Mouse (Mus musculus) heart, embryonic 11.5 days (tissue): ENCODE data around the gene Mfsd6. TPM values are rescaled to one million over a fixed set of nuclear protein-coding genes. Genes with fewer than 3 reads are reported as not detected.
"Not testable (repeated sequence)": the region's sequence is repeated elsewhere in the genome, so short reads cannot be mapped to it uniquely, and the experiment has no call there.

Experiments
- ATAC-seq: fragments of 200-750 bp; cut with Nextera tagmentation; replicated peaks from 2 replicates; pipeline ENCODE4 v1.8.0; 2017; ENCODE audit warnings: moderate library complexity; ENCODE audit not compliant: insufficient number of reproducible peaks, low FRiP score, low TSS enrichment
- H3K27ac ChIP-seq: fragments of 300-500 bp; sonication (generic); 2 replicates; pipeline ENCODE4 v1.5.1; 2014; ENCODE audit warnings: mild to moderate bottlenecking, low read depth, low read length
- H3K27me3 ChIP-seq: fragments of 300-500 bp; sonication (generic); 2 replicates; pipeline ENCODE4 v1.6.1; 2014; ENCODE audit warnings: mild to moderate bottlenecking, low read length, mixed read lengths; ENCODE audit not compliant: control insufficient read depth, insufficient read depth
- H3K36me3 ChIP-seq: fragments of 300-500 bp; sonication (generic); 2 replicates; pipeline ENCODE4 v1.6.1; 2014; ENCODE audit warnings: mild to moderate bottlenecking, low read length, moderate library complexity, mixed read lengths; ENCODE audit not compliant: control insufficient read depth, insufficient read depth
- H3K4me1 ChIP-seq: fragments of 300-500 bp; sonication (generic); 2 replicates; pipeline ENCODE4 v1.6.1; 2014; ENCODE audit warnings: low read length; ENCODE audit not compliant: control insufficient read depth, insufficient read depth
- H3K4me2 ChIP-seq: fragments of 300-500 bp; sonication (generic); 2 replicates; pipeline ENCODE4 v1.6.1; 2014; ENCODE audit warnings: mild to moderate bottlenecking, moderate library complexity
- H3K4me3 ChIP-seq: fragments of 300-500 bp; sonication (generic); 2 replicates; pipeline ENCODE4 v1.5.1; 2014; ENCODE audit warnings: low read depth, low read length
- H3K9ac ChIP-seq: fragments of 300-500 bp; sonication (generic); 2 replicates; pipeline ENCODE4 v1.6.1; 2014; ENCODE audit warnings: mild to moderate bottlenecking, low read depth, low read length, moderate library complexity
- H3K9me3 ChIP-seq: fragments of 300-500 bp; sonication (generic); replicated peaks from 2 replicates; pipeline ENCODE4 v1.6.1; 2016; ENCODE audit warnings: low read length; ENCODE audit not compliant: control insufficient read depth
- WGBS: fragments of 180-500 bp; shearing (Covaris S2); extraction: QIAGEN DNeasy Blood & Tissue Kit; methylation state at CpG from one replicate; pipeline ENCODE4 v1.1.7; 2014; ENCODE audit not compliant: insufficient replicate concordance; 5-methylcytosine and 5-hydroxymethylcytosine counted together
- polyA plus RNA-seq: library from polyadenylated mRNA; unstranded; fragments of >200 nt; fragmentation: Nextera tagmentation; extraction: Ambion mirVana; gene quantifications from 2 replicates; pipeline ENCODE4 v1.2.1, GENCODE M21; 2014

Mfsd6 gene
- polyA plus RNA-seq, 1 experiment from 2014 or later = 2.3 TPM

GRCm38 (mm10) chr1:52719096-52719495 is 8.2 kb downstream of the Mfsd6 start:
- Histone ChIP-seq H3K27me3 (no peaks in the 10 kb centered on the region), H3K9me3 (no peaks in the 10 kb centered on the region), H3K4me3 (no peak overlapping the region), H3K27ac (no peak overlapping the region), H3K36me3 (no peaks in the 10 kb centered on the region), H3K4me2 (no peak overlapping the region), H3K4me1 (0 out of 2 replicates have a peak, but pooled peaks cover 3% of the 10 kb centered on the region), H3K9ac (no peak overlapping the region)
- no peak for ATAC-seq
- WGBS = 56% methylated on average over 5 of the region's 5 CpGs

GRCm38 (mm10) chr1:52718068-52718748 is 9.1 kb downstream of the Mfsd6 start:
- no peak for ATAC-seq
- 61% methylated on average over 3 of the region's 3 CpGs for WGBS
- Histone ChIP-seq H3K36me3 (no peaks in the 10 kb centered on the region), H3K9ac (no peak overlapping the region), H3K27ac (no peak overlapping the region), H3K9me3 (no peaks in the 10 kb centered on the region), H3K4me3 (no peak overlapping the region), H3K4me1 (0 out of 2 replicates have a peak, but pooled peaks cover 3% of the 10 kb centered on the region), H3K27me3 (no peaks in the 10 kb centered on the region), H3K4me2 (no peak overlapping the region)

- no peak overlapping the region for H3K9ac ChIP-seq
- H3K4me3 ChIP-seq = no peak overlapping the region
- ATAC-seq = no peak
- 0 out of 2 replicates have a peak, but pooled peaks cover 3% of the 10 kb centered on the region for H3K4me1 ChIP-seq
- H3K36me3 ChIP-seq = no peaks in the 10 kb centered on the region
- 67% methylated on average over 1 of the region's 1 CpGs for WGBS
- no peak overlapping the region for H3K27ac ChIP-seq
- no peaks in the 10 kb centered on the region for H3K9me3 ChIP-seq
- no peaks in the 10 kb centered on the region for H3K27me3 ChIP-seq
- H3K4me2 ChIP-seq = no peak overlapping the region
Observed at GRCm38 (mm10) chr1:52714451-52714850, 12.8 kb downstream of the Mfsd6 start.

DNA sequence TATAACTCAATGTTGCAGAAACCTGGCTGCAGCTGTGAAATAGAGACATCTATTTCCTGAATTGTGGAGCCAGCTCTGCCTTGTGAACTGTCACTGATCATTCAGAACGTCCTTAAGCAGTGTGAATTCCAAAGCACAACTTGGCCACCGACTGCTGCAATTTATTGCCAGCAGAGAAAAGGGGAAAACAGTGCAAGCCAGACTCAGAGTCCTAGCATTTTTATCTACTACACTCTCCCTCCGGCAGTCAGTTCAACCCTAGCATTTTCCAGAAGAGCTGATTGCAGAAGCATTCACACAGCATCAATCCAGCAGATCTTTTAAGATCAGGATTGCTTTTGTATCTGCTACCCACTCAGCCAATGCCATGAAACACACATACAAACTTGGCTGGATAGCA is 13.2 kb downstream of the Mfsd6 start:
- Histone ChIP-seq H3K27ac (no peak overlapping the region), H3K9ac (no peak overlapping the region), H3K4me1 (0 out of 2 replicates have a peak, but pooled peaks cover 3% of the 10 kb centered on the region), H3K36me3 (no peaks in the 10 kb centered on the region), H3K9me3 (no peaks in the 10 kb centered on the region), H3K4me2 (no peak overlapping the region), H3K4me3 (no peak overlapping the region), H3K27me3 (no peaks in the 10 kb centered on the region)
- no peak for ATAC-seq
- 25% methylated on average over 3 of the region's 3 CpGs for WGBS

DNA sequence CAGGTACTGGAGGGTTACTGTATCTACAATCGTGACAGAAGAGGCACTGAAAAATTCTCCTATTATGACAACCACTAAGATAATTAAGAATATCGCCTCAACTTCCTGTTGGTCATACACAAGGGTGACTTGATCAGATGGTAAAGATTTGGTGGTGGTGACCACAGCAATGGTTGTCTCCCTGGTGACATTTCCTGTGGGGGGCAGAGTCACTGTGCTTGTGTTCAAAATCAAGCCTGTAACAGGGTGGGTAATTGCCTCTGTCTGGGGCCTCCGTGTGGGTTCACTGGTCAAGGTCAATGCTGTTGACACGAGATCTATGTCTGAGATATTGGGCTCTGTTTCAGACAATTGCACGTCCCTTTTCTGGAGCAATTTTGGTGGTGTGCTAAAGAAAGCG is 18.5 kb downstream of the Mfsd6 start:
- Histone ChIP-seq H3K4me2 (no peak overlapping the region), H3K9me3 (no peaks in the 10 kb centered on the region), H3K4me1 (no peaks in the 10 kb centered on the region), H3K4me3 (no peak overlapping the region), H3K27ac (no peak overlapping the region), H3K27me3 (no peaks in the 10 kb centered on the region), H3K9ac (no peak overlapping the region), H3K36me3 (no peaks in the 10 kb centered on the region)
- 72% methylated on average over 6 of the region's 6 CpGs for WGBS
- ATAC-seq = no peak

DNA sequence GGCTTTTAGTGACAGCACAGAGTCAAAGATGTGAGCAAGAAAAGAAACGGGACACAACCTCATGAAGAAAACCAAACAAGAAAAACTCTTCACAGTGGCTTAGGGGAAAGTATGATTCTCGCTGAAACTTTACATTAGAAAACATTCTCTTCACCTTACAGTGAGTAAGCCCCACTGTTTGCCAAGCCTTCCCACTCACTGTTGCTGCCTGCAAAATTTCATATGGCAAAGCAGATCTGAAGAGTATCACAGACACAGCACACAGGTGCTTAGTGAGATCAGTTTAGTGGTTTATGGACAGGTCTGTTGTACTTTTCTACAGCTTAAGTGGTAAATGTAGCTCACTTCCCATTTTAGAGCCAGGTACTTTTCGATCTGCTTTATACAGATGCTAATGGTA is 20.2 kb downstream of the Mfsd6 start:
- ATAC-seq = no peak
- Histone ChIP-seq H3K27ac (no peak overlapping the region), H3K9ac (no peak overlapping the region), H3K9me3 (no peaks in the 10 kb centered on the region), H3K4me3 (no peak overlapping the region), H3K27me3 (no peaks in the 10 kb centered on the region), H3K36me3 (no peaks in the 10 kb centered on the region), H3K4me2 (no peak overlapping the region), H3K4me1 (no peaks in the 10 kb centered on the region)
- WGBS = 74% methylated on average over 3 of the region's 3 CpGs

DNA sequence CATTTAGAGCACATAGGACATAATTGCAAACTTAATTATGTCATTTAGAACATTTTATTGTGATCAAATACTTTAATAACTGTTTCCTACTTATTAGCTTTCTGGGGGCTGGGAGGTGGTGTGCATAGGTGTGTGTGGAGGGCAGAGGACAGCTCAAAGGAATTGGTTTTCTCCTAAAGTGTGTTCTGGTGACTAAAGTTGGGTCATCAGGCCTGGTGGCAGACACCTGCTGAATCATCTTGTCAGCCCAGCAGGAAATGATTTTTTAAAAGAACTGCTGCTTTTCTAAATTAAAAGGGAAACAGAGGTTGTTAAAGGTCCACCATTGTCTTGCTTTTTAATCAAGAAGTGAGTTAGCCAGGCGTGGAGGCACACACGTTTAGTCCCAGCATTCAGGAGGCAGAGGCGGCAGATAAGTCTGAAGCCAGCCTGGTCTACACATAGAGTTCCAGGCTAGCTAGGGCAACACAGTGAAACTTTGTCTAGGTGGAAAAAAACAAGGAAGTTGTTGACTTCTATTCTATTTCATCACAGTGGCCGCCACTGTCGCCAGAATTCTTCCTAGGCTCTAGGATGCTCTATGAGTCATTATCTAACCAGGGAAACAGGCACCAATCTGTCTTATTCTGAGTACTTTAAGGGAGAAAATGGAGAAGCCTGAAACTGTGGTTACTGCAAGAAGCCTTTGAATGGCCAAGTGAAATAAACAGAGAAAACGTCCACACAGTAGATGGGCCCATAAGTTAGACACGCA is 24.3 kb downstream of the Mfsd6 start:
- no peaks in the 10 kb centered on the region for H3K36me3 ChIP-seq
- no peak for ATAC-seq
- WGBS = 74% methylated on average over 7 of the region's 7 CpGs
- no peak overlapping the region for H3K4me3 ChIP-seq
- H3K4me2 ChIP-seq = no peak overlapping the region
- no peak overlapping the region for H3K27ac ChIP-seq
- H3K27me3 ChIP-seq = no peaks in the 10 kb centered on the region
- no peak overlapping the region for H3K9ac ChIP-seq
- no peaks in the 10 kb centered on the region for H3K4me1 ChIP-seq
- H3K9me3 ChIP-seq = no peaks in the 10 kb centered on the region

DNA sequence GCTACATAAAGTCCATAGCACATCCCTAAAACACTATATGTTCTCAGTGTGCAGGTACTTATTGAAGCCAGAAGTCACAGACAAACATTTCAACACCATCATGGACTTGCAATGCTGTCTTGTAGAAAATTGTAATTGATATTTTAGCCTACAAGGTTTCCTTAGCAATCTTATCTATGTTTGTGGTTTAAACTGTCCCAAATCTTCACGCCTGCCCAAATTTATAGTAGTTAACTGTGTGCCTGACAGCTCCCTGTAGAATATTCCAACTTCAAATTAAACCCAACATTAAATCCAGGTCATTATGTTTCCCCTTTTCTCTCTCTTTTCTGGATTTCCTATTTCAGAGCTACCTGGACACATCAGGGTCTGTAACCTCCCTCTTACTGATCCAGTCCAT is 25.3 kb downstream of the Mfsd6 start:
- H3K9me3 ChIP-seq = no peaks in the 10 kb centered on the region
- H3K4me3 ChIP-seq = no peak overlapping the region
- H3K4me2 ChIP-seq = no peak overlapping the region
- no peak for ATAC-seq
- no peak overlapping the region for H3K9ac ChIP-seq
- H3K27me3 ChIP-seq = no peaks in the 10 kb centered on the region
- H3K4me1 ChIP-seq = no peaks in the 10 kb centered on the region
- 70% methylated on average over 1 of the region's 1 CpGs for WGBS
- no peaks in the 10 kb centered on the region for H3K36me3 ChIP-seq
- no peak overlapping the region for H3K27ac ChIP-seq

DNA sequence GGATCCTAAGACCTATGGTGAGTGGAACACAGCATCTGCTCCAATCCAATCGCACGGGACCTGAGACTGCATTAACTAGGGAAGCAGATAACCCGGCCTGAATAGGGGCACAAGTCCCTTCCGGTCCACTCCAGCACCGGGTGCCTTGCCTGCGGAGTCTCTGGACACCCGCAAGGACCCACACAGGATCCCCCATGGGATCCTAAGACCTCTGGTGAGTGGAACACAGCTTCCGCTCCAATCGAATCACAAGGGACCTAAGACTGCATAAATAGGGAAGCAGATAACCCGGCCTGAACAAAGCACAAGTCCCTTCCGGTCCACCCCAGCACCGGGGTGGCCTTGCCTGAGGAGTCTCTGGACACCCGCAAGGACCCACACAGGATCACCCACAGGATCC is 32.8 kb downstream of the Mfsd6 start:
- not testable (repeated sequence) for H3K27ac ChIP-seq, ATAC-seq, H3K9ac ChIP-seq, H3K36me3 ChIP-seq, H3K4me2 ChIP-seq, H3K4me1 ChIP-seq, H3K9me3 ChIP-seq, H3K4me3 ChIP-seq, H3K27me3 ChIP-seq
- 85% methylated on average over 13 of the region's 13 CpGs for WGBS
